Mouse (Mus musculus): ENCODE data around the gene Atp8a1. TPM values are rescaled to one million over a fixed set of nuclear protein-coding genes. Genes with fewer than 3 reads are reported as not detected.
"Not testable (repeated sequence)": the region's sequence is repeated elsewhere in the genome, so short reads cannot be mapped to it uniquely, and the experiment has no call there.

Atp8a1 gene
- polyA plus RNA-seq, 1 experiment from 2014 or later = 41.5 TPM

DNA sequence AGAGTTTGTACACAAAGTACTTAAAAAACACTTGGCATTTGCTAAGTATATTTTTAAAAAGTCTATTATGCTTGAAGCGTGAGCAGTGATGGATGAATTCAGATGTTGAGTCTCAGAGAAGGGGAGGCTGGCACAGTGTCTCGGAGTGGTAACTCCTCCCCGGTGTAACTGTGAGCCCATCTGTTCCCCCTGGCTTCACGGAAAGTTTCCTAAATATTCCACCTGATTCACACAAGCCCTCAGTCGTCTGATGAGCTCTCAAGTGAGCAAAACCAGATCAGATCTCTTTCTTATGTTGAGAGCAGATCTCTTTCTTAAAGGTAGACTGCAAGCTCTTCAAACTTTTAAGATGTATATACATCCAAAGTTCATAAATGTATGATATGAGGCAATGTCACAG, 27.8 kb downstream of the Atp8a1 start:
- no peak overlapping the region for H3K4me3 ChIP-seq (replicated peaks; ENCODE audit: low read length)
- no peaks in the 10 kb centered on the region for H3K36me3 ChIP-seq (ENCODE audit: control insufficient read depth, insufficient read depth)
- no peaks in the 10 kb centered on the region for H3K9me3 ChIP-seq (ENCODE audit: control insufficient read depth, low read length)
- peaks cover 9% of the 10 kb centered on the region for H3K4me1 ChIP-seq (replicated peaks; ENCODE audit: control insufficient read depth, insufficient read depth, low read length)
- no peaks in the 10 kb centered on the region for H3K27me3 ChIP-seq (replicated peaks; ENCODE audit: control insufficient read depth, insufficient read depth, low read length)
- no peak overlapping the region for H3K4me2 ChIP-seq (ENCODE audit: low read length)
- WGBS = 61% methylated on average over 5 of the region's 5 CpGs
- H3K9ac ChIP-seq (replicated peaks; ENCODE audit: low read depth, low read length) = no peak overlapping the region
- no peak for ATAC-seq
- no peak overlapping the region for H3K27ac ChIP-seq (ENCODE audit: low read length)

DNA sequence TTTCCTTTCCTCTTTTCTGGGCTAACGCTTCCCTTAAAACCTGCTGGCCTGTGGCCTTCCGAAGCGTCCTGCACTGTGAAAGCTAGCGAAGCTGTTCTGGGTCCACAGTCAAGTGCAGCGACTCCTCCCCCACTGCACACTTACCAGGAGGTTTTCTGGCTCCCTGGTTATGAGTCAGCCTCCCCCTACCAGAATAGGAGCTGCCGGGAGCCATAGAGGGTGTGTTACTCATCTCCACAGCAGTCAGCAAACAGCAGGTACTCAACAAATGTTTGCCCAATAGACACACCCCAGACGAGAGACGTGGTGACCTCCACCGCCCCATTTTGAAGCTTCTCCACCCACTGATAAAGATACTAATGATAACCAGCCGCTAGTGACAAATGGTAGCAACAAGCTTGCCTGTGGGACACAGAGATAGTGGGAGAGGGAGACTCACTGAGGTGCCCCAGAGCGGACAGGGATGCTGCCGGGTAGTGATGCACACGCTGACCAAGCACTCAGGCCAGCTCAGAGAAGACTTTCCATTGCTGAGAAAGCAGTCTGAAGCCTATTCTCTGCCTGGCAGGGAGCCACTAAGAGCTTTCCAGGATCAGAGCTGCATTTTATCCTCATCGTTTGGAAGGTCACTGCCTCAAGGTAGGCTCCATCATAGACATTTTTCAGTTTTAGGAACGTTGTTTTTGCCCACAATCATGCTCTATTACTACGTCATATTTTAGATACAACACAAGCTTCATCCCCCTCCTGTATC, 31.5 kb downstream of the Atp8a1 start:
- no peak overlapping the region for H3K27ac ChIP-seq (ENCODE audit: low read length)

DNA sequence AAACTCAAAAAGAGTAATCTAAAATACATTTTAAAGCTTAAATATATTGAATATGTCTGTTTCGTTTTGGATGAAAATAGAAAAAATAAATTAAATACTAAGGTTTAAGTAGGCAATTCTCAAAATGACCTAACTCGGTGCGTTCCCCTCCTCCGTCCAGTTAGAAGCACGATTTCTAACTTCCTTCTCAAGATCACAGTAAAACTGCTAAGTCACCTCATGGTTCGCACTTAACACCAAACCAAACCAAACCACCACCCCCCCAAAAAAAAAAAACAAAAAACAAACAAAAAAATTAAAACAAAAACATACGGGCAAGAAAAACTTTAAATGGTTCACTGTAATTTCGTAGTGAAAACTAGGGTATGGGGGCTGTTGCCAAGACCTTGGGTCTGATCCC, 32.2 kb downstream of the Atp8a1 start:
- not testable (repeated sequence) for ATAC-seq; H3K27me3 ChIP-seq (replicated peaks; ENCODE audit: control insufficient read depth, insufficient read depth, low read length); H3K4me2 ChIP-seq (ENCODE audit: low read length); H3K27ac ChIP-seq (ENCODE audit: low read length); H3K4me3 ChIP-seq (replicated peaks; ENCODE audit: low read length); H3K4me1 ChIP-seq (replicated peaks; ENCODE audit: control insufficient read depth, insufficient read depth, low read length); H3K9ac ChIP-seq (replicated peaks; ENCODE audit: low read depth, low read length); H3K9me3 ChIP-seq (ENCODE audit: control insufficient read depth, low read length); H3K36me3 ChIP-seq (ENCODE audit: control insufficient read depth, insufficient read depth)
- 83% methylated on average over 5 of the region's 8 CpGs for WGBS

More for the DNA sequence above, 31.5 kb downstream of the Atp8a1 start:
- Histone ChIP-seq H3K9me3 (ENCODE audit: control insufficient read depth, low read length) (no peaks in the 10 kb centered on the region), H3K36me3 (ENCODE audit: control insufficient read depth, insufficient read depth) (no peaks in the 10 kb centered on the region; the same call in 1 of the 2 replicates), H3K4me2 (ENCODE audit: low read length) (no peak overlapping the region), H3K4me1 (replicated peaks; ENCODE audit: control insufficient read depth, insufficient read depth, low read length) (peaks cover 6% of the 10 kb centered on the region; the same call in 1 of the 2 replicates), H3K4me3 (replicated peaks; ENCODE audit: low read length) (no peak overlapping the region), H3K9ac (replicated peaks; ENCODE audit: low read depth, low read length) (no peak overlapping the region), H3K27me3 (replicated peaks; ENCODE audit: control insufficient read depth, insufficient read depth, low read length) (no peaks in the 10 kb centered on the region)
- no peak for ATAC-seq
- 71% methylated on average over 16 of the region's 16 CpGs for WGBS

DNA sequence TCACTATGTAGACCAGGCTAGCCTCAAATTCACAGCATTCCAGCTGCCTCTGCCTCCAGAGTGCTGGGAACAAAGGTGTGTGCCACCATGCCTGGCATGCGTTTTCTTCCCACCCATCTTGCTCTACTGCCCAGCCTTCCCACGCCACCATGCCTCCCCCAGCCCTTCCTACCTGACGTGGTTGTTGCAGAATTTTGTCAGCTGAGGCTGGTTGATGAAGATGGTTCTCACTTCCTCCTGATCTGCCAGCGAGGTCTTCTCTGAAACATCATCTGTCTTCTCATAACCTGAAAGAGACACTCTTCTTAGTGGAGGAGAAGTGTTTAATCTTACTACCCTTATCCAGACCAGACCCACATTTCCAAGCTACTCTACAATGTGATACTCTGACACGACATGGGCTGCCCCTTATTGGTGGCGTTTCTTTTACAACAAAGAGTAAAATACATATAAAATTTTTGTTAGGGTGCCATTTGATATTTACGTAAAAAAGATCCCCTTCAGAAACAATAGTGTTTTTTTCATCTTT, 32.7 kb downstream of the Atp8a1 start:
- no peaks in the 10 kb centered on the region for H3K9me3 ChIP-seq (ENCODE audit: control insufficient read depth, low read length)
- peaks cover 4% of the 10 kb centered on the region; the same call in 1 of the 2 replicates for H3K4me1 ChIP-seq (replicated peaks; ENCODE audit: control insufficient read depth, insufficient read depth, low read length)
- ATAC-seq = no peak
- H3K36me3 ChIP-seq (ENCODE audit: control insufficient read depth, insufficient read depth) = no peaks in the 10 kb centered on the region; the same call in 1 of the 2 replicates
- H3K27me3 ChIP-seq (replicated peaks; ENCODE audit: control insufficient read depth, insufficient read depth, low read length) = no peaks in the 10 kb centered on the region
- H3K4me2 ChIP-seq (ENCODE audit: low read length) = no peak overlapping the region
- H3K9ac ChIP-seq (replicated peaks; ENCODE audit: low read depth, low read length) = no peak overlapping the region
- no peak overlapping the region for H3K4me3 ChIP-seq (replicated peaks; ENCODE audit: low read length)
- H3K27ac ChIP-seq (ENCODE audit: low read length) = no peak overlapping the region
- WGBS = 90% methylated on average over 7 of the region's 7 CpGs

DNA sequence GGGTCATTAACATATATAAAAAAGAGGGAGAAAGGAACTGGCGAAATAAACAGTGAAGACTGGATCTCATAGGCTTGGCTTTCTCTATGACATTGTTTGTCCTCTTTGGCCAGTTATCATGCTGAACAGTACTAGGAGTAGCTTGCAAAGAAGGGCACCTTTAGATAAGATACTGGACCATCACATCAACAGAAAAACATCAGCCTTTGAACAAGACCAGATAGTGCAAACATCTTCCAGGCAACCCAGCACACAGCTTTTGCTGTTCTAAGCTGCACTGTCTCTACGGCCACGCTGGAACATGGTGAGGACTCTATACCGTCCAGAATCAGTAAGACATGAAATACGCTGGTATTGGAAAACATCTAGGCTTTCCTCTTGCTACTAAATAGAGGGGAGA, 33.9 kb downstream of the Atp8a1 start:
- no peak for ATAC-seq
- no peak overlapping the region for H3K9ac ChIP-seq (replicated peaks; ENCODE audit: low read depth, low read length)
- H3K4me3 ChIP-seq (replicated peaks; ENCODE audit: low read length) = no peak overlapping the region
- no peak overlapping the region for H3K27ac ChIP-seq (ENCODE audit: low read length)
- no peak overlapping the region for H3K4me2 ChIP-seq (ENCODE audit: low read length)
- no peaks in the 10 kb centered on the region for H3K9me3 ChIP-seq (ENCODE audit: control insufficient read depth, low read length)
- 0 out of 2 replicates have a peak, but pooled peaks cover 3% of the 10 kb centered on the region for H3K4me1 ChIP-seq (replicated peaks; ENCODE audit: control insufficient read depth, insufficient read depth, low read length)
- H3K27me3 ChIP-seq (replicated peaks; ENCODE audit: control insufficient read depth, insufficient read depth, low read length) = no peaks in the 10 kb centered on the region
- WGBS = 93% methylated on average over 5 of the region's 5 CpGs
- no peaks in the 10 kb centered on the region; the same call in 1 of the 2 replicates for H3K36me3 ChIP-seq (ENCODE audit: control insufficient read depth, insufficient read depth)

DNA sequence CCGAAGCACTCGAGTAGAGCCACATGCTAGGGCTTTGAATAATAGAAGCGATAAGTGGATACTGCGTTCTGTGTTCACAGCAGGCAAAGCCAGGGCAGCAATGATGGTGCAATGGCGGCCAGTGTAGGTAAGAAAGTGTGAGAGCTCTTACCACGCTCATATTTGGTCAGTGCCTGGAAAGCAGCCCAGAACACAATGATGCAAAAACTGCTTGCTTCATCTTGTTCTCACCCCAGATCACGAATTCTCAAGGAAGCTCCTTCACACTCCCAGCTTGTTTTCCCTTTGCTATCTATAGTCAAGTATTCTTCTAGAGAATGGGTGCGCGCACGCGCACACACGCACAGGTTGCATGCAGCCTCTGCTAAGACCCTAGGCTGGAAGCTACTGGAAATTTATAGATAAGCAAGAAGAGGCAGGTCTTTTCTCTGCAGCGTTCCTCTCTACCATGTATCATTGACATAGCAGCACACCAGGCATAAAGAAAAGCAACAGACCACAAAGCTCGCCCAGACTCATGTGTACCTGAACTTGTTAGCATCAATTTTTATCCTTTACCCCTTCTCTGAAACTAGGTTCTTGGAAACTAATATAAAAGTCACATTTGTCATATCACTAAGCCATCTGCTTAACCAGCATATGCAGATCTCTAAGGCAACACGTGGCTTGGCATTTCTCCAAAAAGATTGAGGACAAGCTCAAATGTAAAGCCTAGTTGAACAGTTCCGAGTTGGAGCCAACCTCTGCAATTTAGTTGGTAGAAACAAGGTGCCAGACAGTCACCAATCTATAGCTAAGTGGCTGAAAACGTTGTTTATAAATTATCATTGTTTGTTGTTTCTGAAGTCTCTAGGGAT, 44.8 kb downstream of the Atp8a1 start:
- no peak overlapping the region for H3K9ac ChIP-seq (replicated peaks; ENCODE audit: low read depth, low read length)
- no peak overlapping the region for H3K4me3 ChIP-seq (replicated peaks; ENCODE audit: low read length)
- peak; percentile 69 for ATAC-seq
- no peak overlapping the region for H3K4me2 ChIP-seq (ENCODE audit: low read length)
- H3K36me3 ChIP-seq (ENCODE audit: control insufficient read depth, insufficient read depth) = no peaks in the 10 kb centered on the region
- H3K9me3 ChIP-seq (ENCODE audit: control insufficient read depth, low read length) = no peaks in the 10 kb centered on the region
- H3K27ac ChIP-seq (ENCODE audit: low read length) = peak overlapping the region; percentile 53
- WGBS = 78% methylated on average over 17 of the region's 17 CpGs
- peaks cover 16% of the 10 kb centered on the region for H3K4me1 ChIP-seq (replicated peaks; ENCODE audit: control insufficient read depth, insufficient read depth, low read length)
- no peaks in the 10 kb centered on the region for H3K27me3 ChIP-seq (replicated peaks; ENCODE audit: control insufficient read depth, insufficient read depth, low read length)

DNA sequence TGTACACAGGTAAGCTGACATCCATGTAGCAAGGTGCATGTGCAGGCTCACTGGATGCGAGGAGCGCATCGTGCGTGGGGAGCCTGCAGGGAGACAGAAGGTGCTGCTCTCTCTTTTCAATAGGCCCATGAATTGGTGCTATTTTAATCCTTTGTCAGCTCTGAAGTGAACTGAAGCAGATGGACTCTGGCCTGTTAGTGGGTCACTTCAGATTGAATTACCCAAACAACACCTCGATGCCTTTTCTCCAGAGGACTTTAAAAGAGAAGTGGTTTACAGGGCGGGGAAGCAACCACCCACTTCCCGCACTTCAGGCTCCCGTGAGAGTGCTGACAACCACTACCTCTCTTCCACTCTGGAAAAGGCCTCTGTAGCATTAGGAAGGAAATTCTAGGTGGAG, 46.4 kb downstream of the Atp8a1 start:
- ATAC-seq = no peak
- Histone ChIP-seq H3K4me2 (ENCODE audit: low read length) (no peak overlapping the region), H3K4me3 (replicated peaks; ENCODE audit: low read length) (no peak overlapping the region), H3K4me1 (replicated peaks; ENCODE audit: control insufficient read depth, insufficient read depth, low read length) (peaks cover 21% of the 10 kb centered on the region), H3K9me3 (ENCODE audit: control insufficient read depth, low read length) (no peaks in the 10 kb centered on the region), H3K9ac (replicated peaks; ENCODE audit: low read depth, low read length) (no peak overlapping the region), H3K27ac (ENCODE audit: low read length) (no peak overlapping the region), H3K36me3 (ENCODE audit: control insufficient read depth, insufficient read depth) (no peaks in the 10 kb centered on the region), H3K27me3 (replicated peaks; ENCODE audit: control insufficient read depth, insufficient read depth, low read length) (no peaks in the 10 kb centered on the region)
- WGBS = 56% methylated on average over 8 of the region's 8 CpGs

DNA sequence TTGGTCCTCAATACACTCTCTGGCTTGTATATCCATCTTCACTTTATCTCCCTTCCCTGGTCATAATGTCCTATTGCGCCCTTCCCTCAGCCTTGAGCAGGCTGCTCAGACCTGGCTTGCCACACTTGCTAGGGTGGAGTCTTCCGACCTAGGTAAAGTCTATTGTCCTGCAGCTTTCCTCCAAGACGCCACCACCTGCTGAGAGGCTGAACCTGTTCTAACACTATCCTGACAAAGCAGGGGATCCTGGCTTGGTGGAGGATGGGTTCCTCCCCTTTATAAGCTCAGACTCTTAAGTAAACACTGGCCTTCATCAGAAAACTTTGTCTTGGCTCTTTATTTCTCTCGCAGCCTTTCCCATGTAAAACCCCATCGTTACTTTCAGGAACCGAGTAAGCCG, 47.4 kb downstream of the Atp8a1 start:
- H3K27me3 ChIP-seq (replicated peaks; ENCODE audit: control insufficient read depth, insufficient read depth, low read length) = no peaks in the 10 kb centered on the region
- ATAC-seq = no peak
- WGBS = 79% methylated on average over 7 of the region's 7 CpGs
- H3K4me1 ChIP-seq (replicated peaks; ENCODE audit: control insufficient read depth, insufficient read depth, low read length) = peaks cover 21% of the 10 kb centered on the region
- no peak overlapping the region for H3K4me2 ChIP-seq (ENCODE audit: low read length)
- H3K9ac ChIP-seq (replicated peaks; ENCODE audit: low read depth, low read length) = no peak overlapping the region
- no peak overlapping the region for H3K27ac ChIP-seq (ENCODE audit: low read length)
- H3K36me3 ChIP-seq (ENCODE audit: control insufficient read depth, insufficient read depth) = no peaks in the 10 kb centered on the region
- H3K9me3 ChIP-seq (ENCODE audit: control insufficient read depth, low read length) = no peaks in the 10 kb centered on the region
- H3K4me3 ChIP-seq (replicated peaks; ENCODE audit: low read length) = no peak overlapping the region

DNA sequence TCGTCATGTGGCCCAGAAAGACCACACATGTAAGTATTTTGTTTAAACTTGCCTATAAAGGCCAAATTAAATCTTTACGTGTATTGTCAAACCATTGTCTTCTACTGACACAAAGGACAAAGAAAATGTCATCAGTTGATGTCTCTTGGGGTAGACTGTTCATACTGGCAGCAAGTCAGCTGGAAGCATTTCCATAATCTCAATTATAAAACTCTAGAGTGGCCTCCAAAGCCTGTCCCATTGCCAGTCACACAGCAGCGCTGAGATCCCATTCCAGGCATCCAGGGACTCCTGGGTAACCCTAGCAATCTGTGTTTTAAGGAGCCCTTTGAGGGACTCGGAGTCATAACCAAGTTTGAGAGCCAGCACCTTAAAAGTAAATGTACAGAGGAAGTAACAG, 48.9 kb downstream of the Atp8a1 start:
- Histone ChIP-seq H3K36me3 (ENCODE audit: control insufficient read depth, insufficient read depth) (no peaks in the 10 kb centered on the region), H3K27me3 (replicated peaks; ENCODE audit: control insufficient read depth, insufficient read depth, low read length) (no peaks in the 10 kb centered on the region), H3K4me3 (replicated peaks; ENCODE audit: low read length) (no peak overlapping the region), H3K4me2 (ENCODE audit: low read length) (no peak overlapping the region), H3K27ac (ENCODE audit: low read length) (no peak overlapping the region), H3K4me1 (replicated peaks; ENCODE audit: control insufficient read depth, insufficient read depth, low read length) (peaks cover 23% of the 10 kb centered on the region), H3K9me3 (ENCODE audit: control insufficient read depth, low read length) (no peaks in the 10 kb centered on the region), H3K9ac (replicated peaks; ENCODE audit: low read depth, low read length) (no peak overlapping the region)
- no peak for ATAC-seq
- WGBS = 64% methylated on average over 4 of the region's 4 CpGs
